Mouse (Mus musculus): ENCODE data around the gene R3hdm2. TPM values are rescaled to one million over a fixed set of nuclear protein-coding genes. Genes with fewer than 3 reads are reported as not detected.

The R3hdm2 gene
- polyA plus RNA-seq, 1 experiment from 2014 or later: 14.4 TPM

DNA sequence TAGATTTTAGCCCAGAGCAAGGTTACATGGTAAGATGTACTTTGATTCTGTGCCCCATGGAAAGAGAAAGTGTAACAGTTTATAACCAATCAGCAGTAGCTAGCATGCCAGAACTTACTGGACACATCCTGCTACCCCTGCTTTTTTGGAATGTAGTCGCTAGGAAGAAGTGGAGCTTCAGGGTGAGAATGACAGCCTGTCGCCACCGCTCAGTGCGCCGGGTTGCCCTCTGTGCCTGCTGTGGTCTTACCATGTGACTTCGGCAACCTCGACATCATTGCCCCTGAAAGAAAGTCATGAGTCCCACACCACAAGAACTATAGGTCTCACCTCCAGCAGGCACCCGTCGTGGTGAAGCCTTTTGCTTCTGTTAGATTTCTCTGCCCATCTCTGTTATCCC lies 92.6 kb downstream of the R3hdm2 start:
- Histone ChIP-seq H3K27ac (replicated peaks) (no peak overlapping the region), H3K27me3 (no peaks in the 10 kb centered on the region), H3K4me1 (replicated peaks) (peaks cover 6% of the 10 kb centered on the region), H3K36me3 (replicated peaks) (peaks cover 47% of the 10 kb centered on the region), H3K9me3 (replicated peaks) (no peaks in the 10 kb centered on the region), H3K9ac (no peak overlapping the region), H3K4me2 (no peak overlapping the region), H3K4me3 (replicated peaks) (no peak overlapping the region)
- WGBS (ENCODE audit: insufficient replicate concordance): 67% methylated on average over 9 of the region's 9 CpGs
- ATAC-seq (ENCODE audit: insufficient read depth): no peak

DNA sequence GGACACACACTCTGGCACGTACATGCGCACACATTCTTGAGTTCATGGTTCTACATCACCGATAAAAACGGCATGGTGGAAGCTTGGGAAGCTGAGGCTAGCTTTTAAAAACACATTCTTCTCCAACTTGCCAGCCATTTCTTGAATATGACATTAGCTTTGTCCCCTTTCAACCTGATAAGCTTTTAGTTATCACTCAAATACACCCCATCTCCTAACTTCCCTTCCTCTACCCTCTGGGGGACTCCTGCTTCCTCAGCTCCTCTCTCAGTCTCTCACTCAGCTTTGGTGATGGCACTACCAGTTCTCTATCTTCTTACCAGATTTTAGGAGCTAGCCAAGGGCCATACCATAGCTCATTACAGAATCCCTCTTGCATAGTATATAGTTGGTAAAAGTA lies 95.0 kb downstream of the R3hdm2 start:
- H3K27me3 ChIP-seq: no peaks in the 10 kb centered on the region
- H3K36me3 ChIP-seq (replicated peaks): peaks cover 39% of the 10 kb centered on the region
- no peaks in the 10 kb centered on the region for H3K9me3 ChIP-seq (replicated peaks)
- no peak overlapping the region for H3K4me3 ChIP-seq (replicated peaks)
- no peak for ATAC-seq (ENCODE audit: insufficient read depth)
- H3K4me1 ChIP-seq (replicated peaks): peaks cover 6% of the 10 kb centered on the region
- H3K27ac ChIP-seq (replicated peaks): no peak overlapping the region
- no peak overlapping the region for H3K4me2 ChIP-seq
- 74% methylated on average over 4 of the region's 4 CpGs for WGBS (ENCODE audit: insufficient replicate concordance)
- H3K9ac ChIP-seq: no peak overlapping the region

DNA sequence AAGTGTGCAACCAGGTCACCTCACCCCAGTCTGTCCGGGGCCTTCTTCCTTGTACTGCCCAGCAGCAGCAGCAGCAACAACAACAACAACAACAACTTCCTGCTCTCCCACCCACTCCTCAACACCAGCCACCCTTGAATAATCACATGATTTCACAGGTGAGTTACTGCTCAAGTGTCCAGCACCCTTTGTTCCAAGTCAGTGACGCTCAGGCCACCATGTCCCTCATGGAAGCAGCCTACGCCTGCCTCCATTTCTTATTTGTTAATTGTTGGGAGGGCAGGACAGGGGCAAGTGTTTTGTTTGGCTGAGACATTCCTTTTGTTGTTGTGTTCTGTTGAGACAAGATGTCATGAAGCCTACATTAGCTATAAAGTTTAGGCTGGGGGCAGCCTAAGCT lies 96.4 kb downstream of the R3hdm2 start:
- H3K27ac ChIP-seq (replicated peaks): no peak overlapping the region
- no peak overlapping the region for H3K4me3 ChIP-seq (replicated peaks)
- no peaks in the 10 kb centered on the region for H3K9me3 ChIP-seq (replicated peaks)
- 82% methylated on average over 3 of the region's 3 CpGs for WGBS (ENCODE audit: insufficient replicate concordance)
- ATAC-seq (ENCODE audit: insufficient read depth): no peak
- H3K4me2 ChIP-seq: no peak overlapping the region
- H3K9ac ChIP-seq: no peak overlapping the region
- H3K27me3 ChIP-seq: no peaks in the 10 kb centered on the region
- peaks cover 34% of the 10 kb centered on the region for H3K36me3 ChIP-seq (replicated peaks)
- no peaks in the 10 kb centered on the region; the same call in 1 of the 2 replicates for H3K4me1 ChIP-seq (replicated peaks)

DNA sequence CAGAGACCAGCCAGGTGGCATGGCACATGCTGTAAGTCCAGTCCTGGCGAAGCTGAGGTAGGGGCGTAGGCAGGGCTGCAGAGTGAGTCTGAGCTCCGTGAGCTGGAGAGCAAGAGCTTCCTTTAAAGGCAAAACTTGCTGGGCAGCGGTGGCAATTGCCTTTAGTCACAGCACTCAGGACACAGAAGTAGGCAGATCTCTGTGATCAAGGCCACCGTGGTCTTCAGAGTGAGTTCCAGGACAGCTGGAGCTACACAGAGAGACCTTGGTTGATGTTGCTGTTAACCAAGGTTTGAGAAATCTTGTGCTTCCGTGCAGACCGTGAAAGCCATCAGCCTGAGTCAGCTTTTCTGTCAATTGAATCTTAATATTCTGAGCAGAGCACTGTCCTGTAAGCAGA lies 97.2 kb downstream of the R3hdm2 start:
- no peak for ATAC-seq (ENCODE audit: insufficient read depth)
- Histone ChIP-seq H3K9me3 (replicated peaks) (no peaks in the 10 kb centered on the region), H3K4me1 (replicated peaks) (no peaks in the 10 kb centered on the region), H3K4me2 (no peak overlapping the region), H3K4me3 (replicated peaks) (no peak overlapping the region), H3K27ac (replicated peaks) (no peak overlapping the region), H3K36me3 (replicated peaks) (peaks cover 29% of the 10 kb centered on the region), H3K27me3 (no peaks in the 10 kb centered on the region), H3K9ac (no peak overlapping the region)
- 78% methylated on average over 7 of the region's 7 CpGs for WGBS (ENCODE audit: insufficient replicate concordance)

DNA sequence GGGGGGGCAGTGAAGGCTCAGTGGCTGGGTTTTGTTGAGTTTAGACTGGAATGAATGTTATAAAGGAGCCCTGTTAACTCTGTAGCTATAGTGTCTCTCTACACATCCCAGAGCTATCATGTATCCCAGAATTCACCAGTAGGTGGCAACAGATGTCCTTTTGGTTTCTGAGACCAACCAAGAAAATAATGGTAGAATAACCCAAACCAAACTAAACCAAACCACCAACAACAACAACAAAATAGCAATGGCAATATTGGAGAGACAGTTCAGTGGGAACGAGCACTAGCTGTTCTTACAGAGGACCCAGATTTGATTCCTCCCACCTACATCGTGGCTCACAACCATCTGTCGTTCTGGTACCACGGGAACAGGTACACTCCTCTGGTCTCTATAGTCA lies 99.0 kb downstream of the R3hdm2 start:
- Histone ChIP-seq H3K4me2 (no peak overlapping the region), H3K9me3 (replicated peaks) (no peaks in the 10 kb centered on the region), H3K9ac (no peak overlapping the region), H3K36me3 (replicated peaks) (peaks cover 25% of the 10 kb centered on the region; the same call in 1 of the 2 replicates), H3K27me3 (no peaks in the 10 kb centered on the region), H3K27ac (replicated peaks) (no peak overlapping the region), H3K4me1 (replicated peaks) (no peaks in the 10 kb centered on the region), H3K4me3 (replicated peaks) (no peak overlapping the region)
- ATAC-seq (ENCODE audit: insufficient read depth): no peak
- 88% methylated on average over 4 of the region's 4 CpGs for WGBS (ENCODE audit: insufficient replicate concordance)

DNA sequence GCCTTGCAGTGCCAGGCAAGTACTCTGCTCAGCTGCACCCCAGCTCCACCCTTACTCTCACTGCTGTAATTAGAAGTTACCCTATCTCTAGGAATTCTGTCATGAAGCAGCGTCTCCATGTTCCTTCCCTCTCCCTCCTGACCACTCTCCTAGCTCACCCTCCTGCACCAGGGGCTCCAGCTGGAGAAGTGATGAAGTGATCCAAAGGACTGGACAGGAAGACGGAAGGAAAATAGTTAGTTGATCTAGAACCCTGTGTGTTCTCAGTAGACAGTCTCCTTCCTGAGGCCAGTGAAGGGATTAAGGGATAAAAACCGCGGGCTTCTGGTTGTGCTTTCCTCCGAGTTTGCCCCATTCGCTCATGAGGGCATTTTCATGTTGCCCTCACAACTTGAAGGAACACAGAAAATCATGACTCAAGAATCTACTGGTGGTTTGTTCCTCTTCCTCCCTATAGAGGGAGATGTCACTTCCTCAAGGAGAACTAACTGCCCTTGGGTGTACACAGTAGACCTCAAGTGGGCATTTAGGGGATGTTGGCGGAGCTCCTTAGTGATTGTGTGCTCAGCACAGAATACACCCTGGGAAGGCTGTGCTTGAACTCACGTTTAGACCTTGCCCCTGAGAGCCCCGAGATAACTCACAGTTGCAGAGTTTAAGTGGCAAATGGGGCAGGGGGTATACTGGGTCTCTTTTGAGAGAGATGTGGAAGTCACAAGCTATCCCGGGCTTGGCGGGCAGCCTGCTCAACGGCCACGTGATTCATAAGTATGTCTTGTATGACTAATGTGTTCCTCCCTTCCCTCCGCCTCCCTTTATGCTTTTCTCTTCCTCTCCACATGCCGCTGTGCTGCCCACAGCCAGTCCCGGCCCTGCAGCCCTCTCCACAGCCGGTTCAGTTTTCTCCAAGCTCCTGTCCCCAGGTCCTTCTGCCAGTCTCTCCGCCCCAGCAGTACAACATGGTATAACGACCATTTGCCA lies 101.0 kb downstream of the R3hdm2 start:
- H3K36me3 ChIP-seq (replicated peaks): peaks cover 32% of the 10 kb centered on the region
- peak overlapping the region; percentile 33; the same call in 1 of the 2 replicates for H3K27ac ChIP-seq (replicated peaks)
- H3K9me3 ChIP-seq (replicated peaks): no peaks in the 10 kb centered on the region
- ATAC-seq (ENCODE audit: insufficient read depth): peak; percentile 38; the same call in 1 of the 2 replicates
- no peak overlapping the region for H3K9ac ChIP-seq
- WGBS (ENCODE audit: insufficient replicate concordance): 63% methylated on average over 19 of the region's 19 CpGs
- H3K27me3 ChIP-seq: no peaks in the 10 kb centered on the region
- no peaks in the 10 kb centered on the region for H3K4me1 ChIP-seq (replicated peaks)
- H3K4me3 ChIP-seq (replicated peaks): no peak overlapping the region
- no peak overlapping the region for H3K4me2 ChIP-seq

DNA sequence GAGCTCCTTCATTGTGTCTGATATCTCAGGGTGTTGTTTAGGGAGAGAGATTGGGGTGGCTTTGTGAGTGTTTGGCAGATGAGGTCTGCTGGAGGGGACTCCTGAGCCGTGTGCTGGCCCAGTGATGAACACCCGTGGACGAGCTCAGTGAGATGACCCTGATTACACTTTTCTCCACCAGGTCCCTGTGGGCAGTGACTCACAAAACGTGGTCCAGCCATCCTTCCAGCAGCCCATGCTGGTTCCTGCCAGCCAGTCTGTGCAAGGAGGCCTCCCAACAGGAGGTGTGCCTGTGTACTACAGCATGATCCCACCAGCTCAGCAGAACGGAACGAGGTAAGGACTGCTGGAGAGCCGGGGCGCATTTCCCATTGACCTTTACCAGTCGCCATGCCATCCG lies 105.1 kb downstream of the R3hdm2 start:
- ATAC-seq (ENCODE audit: insufficient read depth): no peak
- no peak overlapping the region for H3K4me2 ChIP-seq
- H3K9me3 ChIP-seq (replicated peaks): no peaks in the 10 kb centered on the region
- no peak overlapping the region for H3K4me3 ChIP-seq (replicated peaks)
- H3K4me1 ChIP-seq (replicated peaks): no peaks in the 10 kb centered on the region
- peaks cover 46% of the 10 kb centered on the region for H3K36me3 ChIP-seq (replicated peaks)
- H3K27me3 ChIP-seq: no peaks in the 10 kb centered on the region
- H3K27ac ChIP-seq (replicated peaks): no peak overlapping the region
- WGBS (ENCODE audit: insufficient replicate concordance): 71% methylated on average over 10 of the region's 10 CpGs
- H3K9ac ChIP-seq: no peak overlapping the region

DNA sequence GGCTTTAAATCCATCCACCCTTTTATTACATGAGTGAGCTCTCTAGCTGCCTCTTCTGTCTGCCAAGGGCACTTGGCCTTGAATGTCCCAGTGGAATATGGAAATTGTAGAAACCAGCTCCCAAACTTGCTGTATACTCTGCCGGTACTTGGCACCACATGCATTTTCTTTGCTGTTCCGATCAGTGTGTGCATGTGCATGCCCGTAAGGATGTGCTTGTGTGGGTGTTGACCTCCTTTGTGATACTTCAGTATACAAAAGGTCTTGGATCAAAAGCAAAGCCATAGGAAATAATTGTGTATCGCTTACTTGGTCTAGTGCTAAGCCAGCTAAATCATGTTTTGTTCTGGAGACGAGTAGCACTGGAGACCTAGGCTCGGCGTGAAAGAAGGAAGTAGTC lies 108.7 kb downstream of the R3hdm2 start:
- no peak overlapping the region for H3K9ac ChIP-seq
- no peaks in the 10 kb centered on the region for H3K9me3 ChIP-seq (replicated peaks)
- 77% methylated on average over 7 of the region's 7 CpGs for WGBS (ENCODE audit: insufficient replicate concordance)
- no peak overlapping the region for H3K4me2 ChIP-seq
- ATAC-seq (ENCODE audit: insufficient read depth): no peak
- H3K4me3 ChIP-seq (replicated peaks): no peak overlapping the region
- peaks cover 77% of the 10 kb centered on the region for H3K36me3 ChIP-seq (replicated peaks)
- no peak overlapping the region for H3K27ac ChIP-seq (replicated peaks)
- H3K4me1 ChIP-seq (replicated peaks): no peaks in the 10 kb centered on the region
- no peaks in the 10 kb centered on the region for H3K27me3 ChIP-seq

DNA sequence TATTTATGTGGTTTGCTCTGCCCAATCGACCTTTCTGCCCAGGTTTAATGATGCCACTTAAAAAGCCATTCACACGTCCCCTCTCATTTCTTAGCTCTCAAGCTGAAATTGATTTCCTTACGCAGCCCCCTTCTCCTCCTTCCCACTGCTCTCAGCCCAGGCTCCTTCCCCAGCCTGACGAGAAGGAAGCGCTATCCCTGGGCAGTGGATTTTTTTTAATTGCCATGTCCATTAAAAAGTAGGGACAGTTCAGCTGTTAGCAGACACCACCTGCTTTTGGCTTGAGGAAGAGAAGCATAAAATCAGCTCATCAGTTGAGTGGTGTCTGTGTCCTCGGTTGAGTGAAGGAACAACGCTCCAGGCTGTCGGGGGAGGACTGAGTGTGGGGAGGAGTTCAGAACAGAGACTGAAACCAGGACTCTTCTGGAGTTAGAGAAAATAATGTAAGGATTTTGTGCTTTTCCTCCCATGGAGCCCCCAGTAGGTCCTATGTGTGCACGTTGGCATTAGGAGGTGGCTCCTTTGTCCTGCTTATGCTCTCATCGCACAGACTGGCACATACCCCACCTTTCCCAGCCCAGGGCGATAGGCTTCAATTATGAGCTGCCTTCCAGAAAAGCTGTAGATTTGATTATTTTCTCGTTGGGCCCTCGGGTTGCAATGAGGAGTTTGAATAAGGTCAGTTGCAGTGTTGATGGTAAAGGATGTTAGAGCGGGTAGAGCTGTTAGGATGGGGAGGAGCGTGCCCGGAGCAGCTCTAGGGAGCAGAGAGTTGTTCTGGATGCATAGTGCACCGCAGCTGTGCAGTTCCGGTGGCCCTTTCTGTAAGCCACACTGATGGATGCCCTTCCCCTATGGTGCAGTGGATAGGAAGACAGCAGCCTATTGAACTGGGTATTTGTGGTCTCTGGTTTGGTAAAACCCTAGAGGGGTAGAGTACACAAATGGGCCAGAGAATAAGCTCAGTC lies 110.3 kb downstream of the R3hdm2 start:
- no peak overlapping the region for H3K4me3 ChIP-seq (replicated peaks)
- peaks cover 77% of the 10 kb centered on the region for H3K36me3 ChIP-seq (replicated peaks)
- H3K9ac ChIP-seq: no peak overlapping the region
- no peak for ATAC-seq (ENCODE audit: insufficient read depth)
- H3K9me3 ChIP-seq (replicated peaks): no peaks in the 10 kb centered on the region
- H3K4me1 ChIP-seq (replicated peaks): no peaks in the 10 kb centered on the region
- H3K27ac ChIP-seq (replicated peaks): no peak overlapping the region
- H3K4me2 ChIP-seq: no peak overlapping the region
- WGBS (ENCODE audit: insufficient replicate concordance): 79% methylated on average over 18 of the region's 18 CpGs
- no peaks in the 10 kb centered on the region for H3K27me3 ChIP-seq

DNA sequence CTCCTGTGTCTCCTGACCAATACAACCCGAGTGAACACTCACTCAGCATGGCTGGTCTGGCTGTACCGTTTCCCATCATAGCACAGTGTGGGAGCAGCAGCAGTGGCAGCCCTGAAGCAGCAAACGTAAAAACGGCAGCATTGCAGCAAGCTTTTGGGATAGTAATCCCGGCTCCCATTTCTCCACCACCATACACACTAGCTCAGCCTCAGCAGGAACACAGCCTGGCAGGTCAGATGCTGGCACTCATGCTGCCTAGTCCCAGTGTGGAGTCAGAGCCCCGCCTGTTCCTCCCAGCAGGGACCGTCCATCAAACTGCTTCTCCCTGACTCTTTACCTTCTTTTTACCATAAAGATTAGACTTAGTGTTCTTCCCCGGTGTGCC lies 111.0 kb downstream of the R3hdm2 start:
- Histone ChIP-seq H3K27ac (replicated peaks) (no peak overlapping the region), H3K4me1 (replicated peaks) (no peaks in the 10 kb centered on the region), H3K4me3 (replicated peaks) (no peak overlapping the region), H3K4me2 (no peak overlapping the region), H3K9ac (no peak overlapping the region), H3K36me3 (replicated peaks) (peaks cover 80% of the 10 kb centered on the region), H3K9me3 (replicated peaks) (no peaks in the 10 kb centered on the region), H3K27me3 (no peaks in the 10 kb centered on the region)
- 73% methylated on average over 8 of the region's 8 CpGs for WGBS (ENCODE audit: insufficient replicate concordance)
- no peak for ATAC-seq (ENCODE audit: insufficient read depth)

DNA sequence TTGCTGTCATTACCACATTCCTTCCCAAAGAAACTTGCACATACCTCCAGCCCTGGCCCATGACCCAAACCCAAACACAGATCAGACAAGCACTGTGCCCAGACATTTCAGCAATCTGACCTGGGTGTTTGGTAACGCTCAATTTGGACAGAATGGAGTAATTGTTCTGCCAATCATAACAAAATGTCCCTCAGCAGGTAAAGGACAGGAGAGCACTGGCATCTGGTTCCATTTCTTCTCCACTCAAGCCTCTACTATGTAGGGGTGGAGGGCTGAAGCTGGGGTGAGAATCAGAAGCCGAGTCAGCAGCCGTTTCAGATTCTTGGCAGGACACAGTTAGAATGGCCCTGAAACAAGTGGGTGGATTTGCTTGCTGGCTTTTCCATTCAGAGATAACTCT lies 112.0 kb downstream of the R3hdm2 start:
- H3K27ac ChIP-seq (replicated peaks): no peak overlapping the region
- no peak for ATAC-seq (ENCODE audit: insufficient read depth)
- H3K36me3 ChIP-seq (replicated peaks): peaks cover 81% of the 10 kb centered on the region
- H3K27me3 ChIP-seq: no peaks in the 10 kb centered on the region
- no peak overlapping the region for H3K9ac ChIP-seq
- H3K4me2 ChIP-seq: no peak overlapping the region
- no peaks in the 10 kb centered on the region for H3K9me3 ChIP-seq (replicated peaks)
- H3K4me3 ChIP-seq (replicated peaks): no peak overlapping the region
- 86% methylated on average over 3 of the region's 3 CpGs for WGBS (ENCODE audit: insufficient replicate concordance)
- H3K4me1 ChIP-seq (replicated peaks): no peaks in the 10 kb centered on the region
